Mouse (Mus musculus): ENCODE measurements at regions not wholly inside any gene's neighbourhood (a gene's known extent, or its start where the extent isn't known, plus 50 kb on each side); places are given as distances from the start of the nearest gene placed in this dataset.

DNA sequence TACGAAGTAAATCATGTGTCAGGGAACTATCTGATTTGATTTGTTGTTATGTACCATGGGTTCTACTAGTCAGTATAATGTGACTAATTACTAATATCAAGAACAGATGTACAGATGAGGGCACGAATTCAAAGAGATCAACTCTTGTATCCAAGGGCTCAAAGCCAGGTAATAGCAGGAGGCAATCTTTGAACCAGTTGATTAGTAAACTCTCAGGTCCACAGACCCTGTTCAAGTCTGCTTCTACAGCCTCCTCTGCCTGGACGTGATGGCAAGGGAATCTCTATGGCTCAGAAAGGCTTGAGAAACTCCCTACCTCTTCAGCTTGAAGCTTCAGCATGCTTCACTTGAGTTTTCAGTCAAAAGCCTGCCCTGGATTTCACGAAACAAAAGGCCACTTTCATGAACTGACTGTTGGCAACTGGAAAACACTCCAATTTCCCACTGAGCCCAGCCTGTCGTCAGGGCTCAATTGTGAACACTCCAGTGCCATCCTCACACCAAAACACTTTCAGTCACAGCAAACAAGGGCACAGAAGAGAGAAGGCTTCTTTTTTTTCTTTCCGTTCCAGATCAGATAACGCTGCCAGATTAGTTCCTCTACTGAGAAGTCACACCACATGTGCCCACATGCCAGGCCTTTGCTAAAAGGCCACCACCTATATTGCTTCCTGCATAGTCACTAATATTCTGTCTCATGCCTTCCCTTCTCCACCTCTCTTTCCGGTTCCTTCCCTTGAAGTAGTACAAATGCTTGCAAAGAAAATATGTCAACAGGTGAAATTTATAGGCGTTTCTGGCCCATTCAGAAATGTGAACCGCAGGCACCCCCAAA lies 827.4 kb upstream of the Car8 start:
- TF ChIP-seq CTCF (IDR thresholded peaks at IDR 0.05; ENCODE audit: low read depth): no peak
- no peak overlapping the region for H3K27ac ChIP-seq (ENCODE audit: low read depth)

DNA sequence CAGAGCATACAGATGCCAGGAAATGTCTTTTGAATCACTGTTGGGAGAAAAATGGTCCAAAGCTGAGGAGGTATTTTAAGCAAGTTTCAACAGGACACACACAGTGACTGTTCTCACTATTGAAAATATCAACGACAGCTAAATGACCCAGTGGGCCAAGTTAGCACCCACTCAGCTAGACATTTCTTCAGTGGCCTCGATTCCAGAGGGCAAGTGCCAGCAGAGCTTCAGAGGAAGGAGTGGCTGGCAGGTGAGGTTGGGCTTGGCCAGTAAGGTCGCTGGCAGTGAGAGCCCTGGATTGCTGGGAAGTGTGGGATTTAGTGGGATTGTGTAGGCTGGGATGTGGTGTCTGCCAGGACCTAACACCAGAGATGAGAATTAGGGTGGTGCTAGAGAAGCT lies 823.1 kb upstream of the Car8 start:
- no peaks in the 10 kb centered on the region for H3K4me1 ChIP-seq (ENCODE audit: insufficient read depth)
- H3K9ac ChIP-seq: no peak overlapping the region
- WGBS: 37% methylated on average over 3 of the region's 3 CpGs
- H3K9me3 ChIP-seq (ENCODE audit: low read depth, low read length): no peaks in the 10 kb centered on the region
- H3K27ac ChIP-seq (ENCODE audit: low read depth): no peak overlapping the region
- no peak overlapping the region for H3K4me2 ChIP-seq
- TF ChIP-seq CTCF (IDR thresholded peaks at IDR 0.05; ENCODE audit: low read depth): no peak
- H3K27me3 ChIP-seq (ENCODE audit: insufficient read depth, low read length): no peaks in the 10 kb centered on the region
- DNase-seq: no peak
- ATAC-seq (ENCODE audit: insufficient read depth): no peak
- no peaks in the 10 kb centered on the region for H3K36me3 ChIP-seq (ENCODE audit: insufficient read depth)
- H3K4me3 ChIP-seq (ENCODE audit: low read depth, low read length): no peak overlapping the region

More for the DNA sequence above, 827.4 kb upstream of the Car8 start:
- 66% methylated on average over 10 of the region's 10 CpGs for WGBS
- ATAC-seq (ENCODE audit: insufficient read depth) (no peak), DNase-seq (no peak)
- Histone ChIP-seq H3K4me1 (ENCODE audit: insufficient read depth) (no peaks in the 10 kb centered on the region), H3K27me3 (ENCODE audit: insufficient read depth, low read length) (no peaks in the 10 kb centered on the region), H3K9ac (no peak overlapping the region), H3K4me3 (ENCODE audit: low read depth, low read length) (no peak overlapping the region), H3K36me3 (ENCODE audit: insufficient read depth) (no peaks in the 10 kb centered on the region), H3K9me3 (ENCODE audit: low read depth, low read length) (no peaks in the 10 kb centered on the region), H3K4me2 (no peak overlapping the region)

DNA sequence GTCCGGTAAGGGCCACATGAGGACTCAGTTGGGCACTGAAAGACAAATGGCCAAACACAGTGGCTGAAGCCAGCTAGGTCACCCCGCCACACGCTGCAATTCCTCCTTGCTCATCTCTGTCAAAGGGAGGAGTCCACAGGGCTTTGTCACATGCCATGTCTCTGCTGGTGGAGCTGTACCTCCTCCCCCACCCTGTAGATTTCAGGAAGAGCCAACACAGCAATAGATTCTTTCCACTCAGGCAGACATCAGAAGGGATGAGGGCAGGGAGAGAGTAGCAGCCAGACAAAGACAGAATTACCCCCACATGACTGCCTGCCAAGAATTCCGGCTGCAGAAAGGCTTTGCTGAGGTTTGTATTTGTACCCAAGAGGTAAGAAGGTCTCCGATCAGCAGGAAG lies 821.4 kb upstream of the Car8 start:
- no peak for DNase-seq
- H3K4me3 ChIP-seq (ENCODE audit: low read depth, low read length): no peak overlapping the region
- H3K27me3 ChIP-seq (ENCODE audit: insufficient read depth, low read length): no peaks in the 10 kb centered on the region
- no peak for TF ChIP-seq CTCF (IDR thresholded peaks at IDR 0.05; ENCODE audit: low read depth)
- no peak overlapping the region for H3K9ac ChIP-seq
- H3K9me3 ChIP-seq (ENCODE audit: low read depth, low read length): no peaks in the 10 kb centered on the region
- no peak for ATAC-seq (ENCODE audit: insufficient read depth)
- WGBS: 68% methylated on average over 5 of the region's 5 CpGs
- H3K27ac ChIP-seq (ENCODE audit: low read depth): no peak overlapping the region
- no peaks in the 10 kb centered on the region for H3K4me1 ChIP-seq (ENCODE audit: insufficient read depth)
- H3K4me2 ChIP-seq: no peak overlapping the region
- H3K36me3 ChIP-seq (ENCODE audit: insufficient read depth): no peaks in the 10 kb centered on the region

DNA sequence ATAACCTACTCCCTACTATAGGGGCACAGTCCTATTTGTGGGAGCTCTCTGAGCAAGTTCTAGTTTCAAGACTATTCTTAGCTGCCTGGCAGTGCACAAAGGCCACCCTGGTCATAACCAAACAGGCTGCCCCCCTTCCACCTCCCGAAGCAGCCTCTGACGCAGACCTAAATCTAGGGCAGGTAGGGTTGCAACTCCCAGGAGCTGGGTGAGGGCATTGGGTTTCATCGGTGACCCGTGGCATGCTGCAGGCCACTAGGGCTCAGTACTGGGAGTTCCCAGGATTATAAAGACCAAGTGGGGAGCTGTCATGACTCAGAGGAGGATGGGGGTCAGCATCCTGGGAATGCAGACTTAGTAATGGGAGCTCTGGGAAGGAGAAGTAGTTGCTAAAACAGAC lies 818.8 kb upstream of the Car8 start:
- TF ChIP-seq CTCF (IDR thresholded peaks at IDR 0.05; ENCODE audit: low read depth): no peak
- DNase-seq: no peak
- Histone ChIP-seq H3K27ac (ENCODE audit: low read depth) (no peak overlapping the region), H3K27me3 (ENCODE audit: insufficient read depth, low read length) (no peaks in the 10 kb centered on the region), H3K9ac (no peak overlapping the region), H3K9me3 (ENCODE audit: low read depth, low read length) (no peaks in the 10 kb centered on the region), H3K36me3 (ENCODE audit: insufficient read depth) (no peaks in the 10 kb centered on the region), H3K4me1 (ENCODE audit: insufficient read depth) (no peaks in the 10 kb centered on the region), H3K4me2 (no peak overlapping the region), H3K4me3 (ENCODE audit: low read depth, low read length) (no peak overlapping the region)
- no peak for ATAC-seq (ENCODE audit: insufficient read depth)
- WGBS: 63% methylated on average over 4 of the region's 4 CpGs

DNA sequence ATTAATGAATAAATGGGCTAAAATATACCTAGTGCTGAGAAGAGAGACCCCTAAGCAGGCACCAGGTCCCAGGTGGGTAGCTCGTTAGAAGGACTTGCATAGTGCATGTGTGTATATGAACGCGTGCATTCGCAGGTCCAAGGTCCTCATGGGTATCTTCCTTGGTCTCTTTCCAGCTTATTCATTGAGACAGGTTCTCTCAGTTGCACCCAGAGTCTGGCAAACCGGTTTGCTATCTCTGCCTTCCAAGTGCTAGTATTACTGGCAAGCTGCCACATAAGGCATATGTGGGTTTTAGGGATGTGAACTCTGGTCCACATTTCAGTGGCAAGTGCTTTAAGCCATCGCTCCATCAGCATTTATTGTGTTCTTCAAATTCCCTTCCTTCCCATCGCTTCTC lies 818.3 kb upstream of the Car8 start:
- Histone ChIP-seq H3K9ac (no peak overlapping the region), H3K36me3 (ENCODE audit: insufficient read depth) (no peaks in the 10 kb centered on the region), H3K27ac (ENCODE audit: low read depth) (no peak overlapping the region), H3K9me3 (ENCODE audit: low read depth, low read length) (no peaks in the 10 kb centered on the region), H3K4me1 (ENCODE audit: insufficient read depth) (no peaks in the 10 kb centered on the region), H3K4me2 (no peak overlapping the region), H3K4me3 (ENCODE audit: low read depth, low read length) (no peak overlapping the region), H3K27me3 (ENCODE audit: insufficient read depth, low read length) (no peaks in the 10 kb centered on the region)
- ATAC-seq (ENCODE audit: insufficient read depth) (no peak), DNase-seq (peak; percentile 13)
- 85% methylated on average over 7 of the region's 7 CpGs for WGBS
- no peak for TF ChIP-seq CTCF (IDR thresholded peaks at IDR 0.05; ENCODE audit: low read depth)

DNA sequence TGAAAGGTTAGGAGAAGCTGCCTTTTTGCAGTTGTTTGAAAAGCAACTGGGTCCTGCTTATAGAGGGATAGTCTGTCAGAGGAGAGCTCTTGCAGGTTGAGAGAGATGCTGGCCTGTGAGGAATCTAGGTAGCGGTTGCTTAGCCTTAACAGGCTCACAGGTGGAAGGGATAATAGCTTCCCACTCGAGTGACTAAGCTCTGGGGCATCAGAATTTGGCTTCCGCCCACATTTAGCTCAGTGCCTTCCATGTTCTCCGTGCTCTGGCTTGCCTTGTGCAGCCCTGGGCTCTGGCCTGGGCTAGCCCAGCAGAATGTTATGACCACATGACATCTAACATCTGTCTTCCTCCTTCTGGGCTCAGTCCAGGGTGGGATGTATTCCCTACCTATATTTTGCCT lies 817.0 kb upstream of the Car8 start:
- no peak for TF ChIP-seq CTCF (IDR thresholded peaks at IDR 0.05; ENCODE audit: low read depth)
- Histone ChIP-seq H3K27ac (ENCODE audit: low read depth) (no peak overlapping the region), H3K4me2 (no peak overlapping the region), H3K36me3 (ENCODE audit: insufficient read depth) (no peaks in the 10 kb centered on the region), H3K9me3 (ENCODE audit: low read depth, low read length) (no peaks in the 10 kb centered on the region), H3K9ac (no peak overlapping the region), H3K27me3 (ENCODE audit: insufficient read depth, low read length) (no peaks in the 10 kb centered on the region), H3K4me1 (ENCODE audit: insufficient read depth) (no peaks in the 10 kb centered on the region), H3K4me3 (ENCODE audit: low read depth, low read length) (no peak overlapping the region)
- ATAC-seq (ENCODE audit: insufficient read depth): no peak
- 72% methylated on average over 4 of the region's 4 CpGs for WGBS
- DNase-seq: no peak

DNA sequence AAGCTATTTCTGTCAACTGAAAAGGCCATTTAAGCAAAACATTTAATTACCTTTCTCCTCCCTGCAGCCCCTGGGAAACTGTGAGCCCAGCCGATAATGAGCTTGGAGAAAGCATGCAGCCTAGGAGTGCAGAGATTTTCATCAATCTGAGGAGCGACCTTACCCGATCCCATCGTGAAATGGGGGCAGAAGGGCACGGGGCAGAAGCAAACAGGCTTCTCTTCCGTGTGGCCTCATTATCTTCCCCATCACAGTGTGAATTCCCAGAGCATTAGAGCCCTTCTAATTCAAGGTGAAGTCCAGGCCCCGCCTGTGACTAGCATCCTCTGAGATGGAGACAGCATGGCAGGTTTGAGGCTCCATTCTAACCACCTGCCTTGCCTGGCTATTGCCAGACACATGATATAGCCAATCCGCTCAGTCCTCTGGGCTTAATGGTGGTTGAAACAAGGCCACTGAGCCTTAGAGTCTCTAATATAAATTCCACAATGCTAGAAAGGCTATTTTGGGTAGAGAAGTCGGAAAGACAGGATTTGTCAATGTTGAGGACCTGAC lies 816.5 kb upstream of the Car8 start:
- Histone ChIP-seq H3K4me1 (ENCODE audit: insufficient read depth) (no peaks in the 10 kb centered on the region), H3K9ac (no peak overlapping the region), H3K9me3 (ENCODE audit: low read depth, low read length) (no peaks in the 10 kb centered on the region), H3K36me3 (ENCODE audit: insufficient read depth) (no peaks in the 10 kb centered on the region), H3K27me3 (ENCODE audit: insufficient read depth, low read length) (no peaks in the 10 kb centered on the region), H3K4me2 (no peak overlapping the region), H3K27ac (ENCODE audit: low read depth) (no peak overlapping the region), H3K4me3 (ENCODE audit: low read depth, low read length) (no peak overlapping the region)
- 60% methylated on average over 9 of the region's 9 CpGs for WGBS
- DNase-seq (no peak), ATAC-seq (ENCODE audit: insufficient read depth) (no peak)
- TF ChIP-seq CTCF (IDR thresholded peaks at IDR 0.05; ENCODE audit: low read depth): no peak
